Comparison of ENCODE assay signal across 8 mouse cellular contexts in genomic region chr12:85110698-85111592, GRCm38 (mm10). TPM values are rescaled to one million over a fixed set of nuclear protein-coding genes. Genes with fewer than 3 reads are reported as not detected.
DNase-seq lines count a peak whose midpoint lies in the region; ATAC-seq lines count a peak whose summit lies in the region.

Prox2 (minus strand) TSS chr12:85110759.
Dlst (plus strand) TSS chr12:85110833.

- peak within 1 kb of the TSS; percentile 97 for H3K9ac ChIP-seq in intestine, embryonic 16.5 days (ENCODE audit: low read depth, low read length)

- no peaks in the 10 kb centered on the region for H3K9me3 ChIP-seq in intestine, embryonic 16.5 days (ENCODE audit: control insufficient read depth, low read length)

- DNase-seq in adrenal gland, adult 8-10 months, result peak; percentile 76
- DNase-seq in embryo, embryonic 11.5 days (ENCODE audit: low read depth, low spot score), result peak; percentile 66
- DNase-seq in gastrocnemius, postnatal 36 days, result peak; percentile 82 to 86
- peak; percentile 88 to 91 for DNase-seq in left cerebral cortex, postnatal 25 days (ENCODE audit: low spot score in 2 of 2)
- DNase-seq in mesoderm, embryonic 11.5 days (ENCODE audit: low read depth, low spot score), result peak; percentile 90
- peak; percentile 90 for DNase-seq in right cerebral cortex, postnatal 25 days
- DNase-seq in urinary bladder, postnatal 36 days (ENCODE audit: low spot score in 2 of 2), result peak; percentile 85 to 86

- intact Hi-C loops in gastrocnemius, postnatal 36 days (cut with DNase I), result no loop called here
- intact Hi-C loops in left cerebral cortex, postnatal 25 days (cut with DNase I), result no loop called here

- H3K4me1 ChIP-seq in intestine, embryonic 16.5 days (ENCODE audit: control insufficient read depth, insufficient read depth, low read length), result peaks cover 20% of the 10 kb centered on the region

- under 1% methylated on average over 83 of the region's 83 CpGs for WGBS in intestine, embryonic 16.5 days

- ATAC-seq in intestine, embryonic 16.5 days, result peak; percentile 94

- H3K36me3 ChIP-seq in intestine, embryonic 16.5 days (ENCODE audit: control insufficient read depth, insufficient read depth, low read length), result no peaks in the 10 kb centered on the region

- peak within 1 kb of the TSS; percentile 89 for H3K4me2 ChIP-seq in intestine, embryonic 16.5 days (ENCODE audit: low read depth, low read length)

- H3K4me3 ChIP-seq in intestine, embryonic 16.5 days (ENCODE audit: low read length), result peak within 1 kb of the TSS; percentile 93

- H3K27ac ChIP-seq in intestine, embryonic 16.5 days (ENCODE audit: low read length), result peak within 1 kb of the TSS; percentile 82

- no peaks in the 10 kb centered on the region for H3K27me3 ChIP-seq in intestine, embryonic 16.5 days (replicated peaks; ENCODE audit: control insufficient read depth, insufficient read depth, low read length)

RNA-seq across cellular contexts. Expression of gene Prox2, which starts in this region (rescaled TPM):
- total RNA-seq in adrenal gland, adult 8-10 months (2022), result 1 to 10 TPM; 3.0 to 7.9 (median 6.0) TPM
- 1 to 10 TPM; 1.1 to 2.2 TPM for total RNA-seq in gastrocnemius, postnatal 36 days (2021)
- polyA plus RNA-seq in intestine, embryonic 16.5 days (2015; fragmentation: Nextera tagmentation; extraction: Ambion mirVana), result 1.7 and 2.3 TPM in 2 replicates
- total RNA-seq in left cerebral cortex, postnatal 25 days (2021), result 1 to 10 TPM; 1.3 to 1.4 TPM

RNA-seq across cellular contexts. Expression of gene Dlst, which starts in this region (rescaled TPM):
- 100 to 1,000 TPM; 226 to 318 (median 254) TPM for total RNA-seq in adrenal gland, adult 8-10 months (2022)
- 100 to 1,000 TPM; 286 to 336 TPM for total RNA-seq in gastrocnemius, postnatal 36 days (2021)
- polyA plus RNA-seq in intestine, embryonic 16.5 days (2015; fragmentation: Nextera tagmentation; extraction: Ambion mirVana), result 146 and 158 TPM in 2 replicates
- 100 to 1,000 TPM; 157 TPM for total RNA-seq in left cerebral cortex, postnatal 25 days (2021)

Comparison
In these comparisons a context has a peak if more than half of its experiments do, and no peak if none do; other contexts are left out.
1. Peak in every context shown above with its lines: DNase-seq, ATAC-seq, H3K4me3 ChIP-seq and H3K27ac ChIP-seq.